ENCODE assay signal across 24 mouse cellular contexts in the genomic region with DNA sequence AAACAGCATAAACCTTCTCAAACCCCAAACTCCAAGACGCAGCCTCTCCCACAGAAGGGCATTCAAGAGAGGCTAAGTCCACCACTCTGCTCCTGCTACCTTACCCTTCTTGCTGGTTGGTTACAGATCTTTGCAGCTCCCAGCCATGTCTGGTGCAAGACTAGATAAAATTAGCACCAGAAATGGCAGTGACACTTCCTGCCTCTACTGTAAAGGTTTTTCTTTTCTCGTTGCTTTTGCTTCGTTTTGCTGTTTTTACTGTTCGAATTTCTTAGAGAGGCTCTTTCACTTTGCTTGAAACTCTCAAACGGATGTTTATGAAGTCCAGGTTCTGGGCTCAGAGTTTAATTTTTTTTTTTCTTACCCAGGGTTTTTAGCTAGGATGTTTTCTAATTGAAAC. TPM values are rescaled to one million over a fixed set of nuclear protein-coding genes. Genes with fewer than 3 reads are reported as not detected.
DNase-seq lines count a peak whose midpoint lies in the region; ATAC-seq and TF ChIP-seq lines count a peak whose summit lies in the region.
"Had no signal": no experiment of that assay in that cellular context is flagged by ENCODE, and none has a peak within 500 bp of the region (broad histone marks: within the 10 kb centered on the region; RNA-seq: fewer than 3 reads in every experiment).

No protein-coding gene starts in this region.

- H3K4me2 ChIP-seq in forebrain, embryonic 14.5 days (ENCODE audit: low read length), result no peak overlapping the region
- H3K4me2 ChIP-seq: embryonic facial prominence, embryonic 12.5 days; embryonic facial prominence, embryonic 15.5 days; forebrain, embryonic 15.5 days; heart, embryonic 11.5 days; hindbrain, embryonic 12.5 days; hindbrain, embryonic 15.5 days had no signal

- peak overlapping the region; percentile 66 for H3K27ac ChIP-seq in spleen, adult 2 months (ENCODE audit: insufficient read depth, low read length)
- no peak overlapping the region for H3K27ac ChIP-seq in forebrain, embryonic 14.5 days (ENCODE audit: low read depth, low read length)
- H3K27ac ChIP-seq: embryonic facial prominence, embryonic 12.5 days; embryonic facial prominence, embryonic 15.5 days; forebrain, embryonic 15.5 days; hindbrain, embryonic 12.5 days; hindbrain, embryonic 15.5 days had no signal

- no peak overlapping the region for H3K9ac ChIP-seq in forebrain, embryonic 14.5 days (ENCODE audit: low read length)
- H3K9ac ChIP-seq: embryonic facial prominence, embryonic 12.5 days; embryonic facial prominence, embryonic 15.5 days; forebrain, embryonic 15.5 days; hindbrain, embryonic 12.5 days; hindbrain, embryonic 15.5 days had no signal

- no peaks in the 10 kb centered on the region for H3K36me3 ChIP-seq in spleen, adult 2 months (ENCODE audit: control insufficient read depth, insufficient read depth, low read length)
- no peaks in the 10 kb centered on the region for H3K36me3 ChIP-seq in forebrain, embryonic 14.5 days (ENCODE audit: control insufficient read depth, insufficient read depth, low read length)
- H3K36me3 ChIP-seq: embryonic facial prominence, embryonic 12.5 days; embryonic facial prominence, embryonic 15.5 days; forebrain, embryonic 15.5 days; G1E; hindbrain, embryonic 12.5 days; hindbrain, embryonic 15.5 days had no signal

- peak; percentile 72 for ATAC-seq in activated CD4-positive, CD25-positive, alpha-beta regulatory T cell, adult 4 months
- no peak for ATAC-seq in forebrain, embryonic 14.5 days
- ATAC-seq: forebrain, embryonic 15.5 days; Patski had no signal

- no peak for DNase-seq in spleen, adult 2 months (ENCODE audit: low read depth in 1 of 2, low spot score in 2 of 2)
- no peak for DNase-seq in spleen, postnatal 14 days (ENCODE audit: low spot score in 2 of 2)
- DNase-seq in thymus, postnatal 14 days, result peak; percentile 21
- DNase-seq in thymus, postnatal 25 days, result no peak
- peak; percentile 71 for DNase-seq in naive thymus-derived CD4-positive, alpha-beta T cell, adult 2 months (ENCODE audit: low read depth)
- DNase-seq in forebrain, embryonic 14.5 days (ENCODE audit: low spot score), result no peak
- no peak for DNase-seq in right cerebral cortex, postnatal 14 days
- DNase-seq: adrenal gland, adult 2 months; adrenal gland, postnatal 14 days; cerebellum, adult 11 months; cerebellum, adult 2 months; cerebellum, adult 9-11 months; cerebellum, postnatal 25 days; gastrocnemius, postnatal 14 days; heart, adult 11 months had no signal

- H3K4me3 ChIP-seq in spleen, adult 2 months (ENCODE audit: extremely low read depth, insufficient read depth, insufficient read length), result no peak overlapping the region
- H3K4me3 ChIP-seq in forebrain, embryonic 14.5 days (ENCODE audit: low read depth, low read length), result no peak overlapping the region
- H3K4me3 ChIP-seq: embryonic facial prominence, embryonic 12.5 days; embryonic facial prominence, embryonic 15.5 days; forebrain, embryonic 15.5 days; hindbrain, embryonic 12.5 days; hindbrain, embryonic 15.5 days had no signal

- no peak for TF ChIP-seq CTCF in spleen, adult 2 months (IDR thresholded peaks at IDR 0.05; ENCODE audit: extremely low read depth, insufficient read depth, insufficient read length, insufficient replicate concordance)

- H3K27me3 ChIP-seq in spleen, adult 2 months (ENCODE audit: control insufficient read depth, insufficient read depth, low read length), result no peaks in the 10 kb centered on the region
- no peaks in the 10 kb centered on the region for H3K27me3 ChIP-seq in forebrain, embryonic 14.5 days (replicated peaks; ENCODE audit: control insufficient read depth, insufficient read depth, low read length)
- H3K27me3 ChIP-seq: embryonic facial prominence, embryonic 12.5 days; embryonic facial prominence, embryonic 15.5 days; forebrain, embryonic 15.5 days; hindbrain, embryonic 12.5 days; hindbrain, embryonic 15.5 days; Patski had no signal

- 19% methylated on average over 5 of the region's 5 CpGs for WGBS in spleen, adult 2 months
- 91% methylated on average over 5 of the region's 5 CpGs for WGBS in forebrain, embryonic 14.5 days

- H3K9me3 ChIP-seq in forebrain, embryonic 14.5 days (replicated peaks; ENCODE audit: control insufficient read depth, low read length), result no peaks in the 10 kb centered on the region
- H3K9me3 ChIP-seq: embryonic facial prominence, embryonic 12.5 days; embryonic facial prominence, embryonic 15.5 days; forebrain, embryonic 15.5 days; G1E; hindbrain, embryonic 12.5 days; hindbrain, embryonic 15.5 days had no signal

- peaks cover 7% of the 10 kb centered on the region; the same call in 1 of the 2 replicates for H3K4me1 ChIP-seq in spleen, adult 2 months (ENCODE audit: control insufficient read depth, insufficient read depth, insufficient read length)
- H3K4me1 ChIP-seq in forebrain, embryonic 14.5 days (ENCODE audit: control insufficient read depth, insufficient read depth, low read length), result no peaks in the 10 kb centered on the region
- H3K4me1 ChIP-seq: embryonic facial prominence, embryonic 12.5 days; embryonic facial prominence, embryonic 15.5 days; forebrain, embryonic 15.5 days; hindbrain, embryonic 12.5 days; hindbrain, embryonic 15.5 days had no signal

- TF ChIP-seq POLR2A in spleen, adult 2 months (IDR thresholded peaks at IDR 0.05; ENCODE audit: low read depth, low read length), result no peak

RNA-seq across cellular contexts. Expression of a gene that starts 8.3 kb away (rescaled TPM):
- 1.9 and 2.8 TPM in 2 replicates for polyA plus RNA-seq in spleen, adult 2 months (2012; rRNA removed)
- 10 to 100 TPM; 11.3 to 21.4 TPM for polyA plus RNA-seq in activated CD4-positive, CD25-positive, alpha-beta regulatory T cell, adult 4 months (2017; shearing (Covaris generic))
- not detected in 2 replicates for polyA plus RNA-seq in forebrain, embryonic 14.5 days (2014; fragmentation: Nextera tagmentation; extraction: Ambion mirVana)
- polyA plus RNA-seq: G1E; hindbrain, embryonic 12.5 days; Patski had no signal

RNA-seq across cellular contexts. Expression of a gene that starts 51.6 kb away (rescaled TPM):
- 3.1 and 3.3 TPM in 2 replicates for polyA plus RNA-seq in spleen, adult 2 months (2012; rRNA removed)
- 10 to 100 TPM; 13.0 to 14.8 TPM for polyA plus RNA-seq in activated CD4-positive, CD25-positive, alpha-beta regulatory T cell, adult 4 months (2017; shearing (Covaris generic))
- 7.7 and 8.6 TPM in 2 replicates for polyA plus RNA-seq in forebrain, embryonic 14.5 days (2014; fragmentation: Nextera tagmentation; extraction: Ambion mirVana)

Comparison
In these comparisons a context has a peak if more than half of its experiments do, and no peak if none do; other contexts are left out.
1. DNase-seq: peak in thymus, postnatal 14 days (single experiment) and naive thymus-derived CD4-positive, alpha-beta T cell, adult 2 months (single experiment); none in spleen, adult 2 months (0 of 2), spleen, postnatal 14 days (0 of 2), thymus, postnatal 25 days (single experiment), forebrain, embryonic 14.5 days (single experiment) and right cerebral cortex, postnatal 14 days (single experiment).